Mouse (Mus musculus) lung, embryonic 14.5 days (tissue): ENCODE measurements around the gene Enpp7. TPM values are rescaled to one million over a fixed set of nuclear protein-coding genes. Genes with fewer than 3 reads are reported as not detected.
A peak's percentile ranks its signal among the peaks of the same experiment; 100 is the strongest.

Experiments used
- ATAC-seq: fragments of 200-750 bp; cut with Nextera tagmentation; 2 replicates; pipeline ENCODE4 v1.8.0; 2017; ENCODE audit warnings: mild to moderate bottlenecking, moderate TSS enrichment, moderate library complexity; ENCODE audit not compliant: insufficient read depth
- DNase-seq: peaks from one replicate; pipeline ENCODE4 v3.0.0-alpha.2; 2015
- H3K27ac ChIP-seq: fragments of 300-500 bp; sonication (generic); 2 replicates; pipeline ENCODE4 v1.5.1; 2014; ENCODE audit warnings: low read depth, mild to moderate bottlenecking, moderate library complexity
- H3K27me3 ChIP-seq: fragments of 300-500 bp; sonication (generic); 2 replicates; pipeline ENCODE4 v1.6.1; 2014; ENCODE audit warnings: low read length, control low read depth; ENCODE audit not compliant: insufficient read depth
- H3K36me3 ChIP-seq: fragments of 300-500 bp; sonication (generic); 2 replicates; pipeline ENCODE4 v1.6.1; 2014; ENCODE audit warnings: control low read depth; ENCODE audit not compliant: insufficient read depth
- H3K4me1 ChIP-seq: fragments of 300-500 bp; sonication (generic); 2 replicates; pipeline ENCODE4 v1.6.1; 2014; ENCODE audit warnings: antibody characterized with exemption, control low read depth; ENCODE audit not compliant: insufficient read depth
- H3K4me2 ChIP-seq: fragments of 300-500 bp; sonication (generic); 2 replicates; pipeline ENCODE4 v1.6.1; 2014; ENCODE audit warnings: mild to moderate bottlenecking
- H3K4me3 ChIP-seq: fragments of 300-500 bp; sonication (generic); 2 replicates; pipeline ENCODE4 v1.5.1; 2014; ENCODE audit warnings: low read depth, low read length
- H3K9ac ChIP-seq: fragments of 300-500 bp; sonication (generic); 2 replicates; pipeline ENCODE4 v1.6.1; 2014
- H3K9me3 ChIP-seq: fragments of 300-500 bp; sonication (generic); 2 replicates; pipeline ENCODE4 v1.6.1; 2016; ENCODE audit warnings: low read depth, low read length, control low read depth
- CTCF ChIP-seq: IDR thresholded peaks from 2 replicates; pipeline ENCODE4 v1.5.1; 2016; ENCODE audit warnings: antibody characterized with exemption, low read depth
- WGBS: fragments of 180-500 bp; shearing (Covaris S2); extraction: QIAGEN DNeasy Blood & Tissue Kit; methylation state at CpG from one replicate; pipeline ENCODE4 v1.1.7; 2014; 5-methylcytosine and 5-hydroxymethylcytosine counted together
- polyA plus RNA-seq: library from polyadenylated mRNA; unstranded; fragments of >200 nt; fragmentation: Nextera tagmentation; extraction: Ambion mirVana; gene quantifications from 2 replicates; pipeline ENCODE4 v1.2.1, GENCODE M21; 2014

Enpp7 gene
- polyA plus RNA-seq, 1 experiment from 2014 or later, result not detected

GRCm38 (mm10) chr11:119036447-119036846 lies 48.5 kb downstream of the Enpp7 start:
- Histone ChIP-seq H3K9me3 (no peaks in the 10 kb centered on the region), H3K4me2 (peak overlapping the region; percentile 94), H3K4me3 (peak overlapping the region; percentile 47; the same call in 1 of the 2 replicates), H3K27me3 (peaks cover 59% of the 10 kb centered on the region), H3K9ac (no peak overlapping the region), H3K27ac (no peak overlapping the region), H3K4me1 (peaks cover 14% of the 10 kb centered on the region; the same call in 1 of the 2 replicates), H3K36me3 (peaks cover 9% of the 10 kb centered on the region; the same call in 1 of the 2 replicates)
- no peak for DNase-seq
- TF ChIP-seq CTCF, result no peak
- WGBS, result 6% methylated on average over 15 of the region's 15 CpGs
- ATAC-seq, result no peak

DNA sequence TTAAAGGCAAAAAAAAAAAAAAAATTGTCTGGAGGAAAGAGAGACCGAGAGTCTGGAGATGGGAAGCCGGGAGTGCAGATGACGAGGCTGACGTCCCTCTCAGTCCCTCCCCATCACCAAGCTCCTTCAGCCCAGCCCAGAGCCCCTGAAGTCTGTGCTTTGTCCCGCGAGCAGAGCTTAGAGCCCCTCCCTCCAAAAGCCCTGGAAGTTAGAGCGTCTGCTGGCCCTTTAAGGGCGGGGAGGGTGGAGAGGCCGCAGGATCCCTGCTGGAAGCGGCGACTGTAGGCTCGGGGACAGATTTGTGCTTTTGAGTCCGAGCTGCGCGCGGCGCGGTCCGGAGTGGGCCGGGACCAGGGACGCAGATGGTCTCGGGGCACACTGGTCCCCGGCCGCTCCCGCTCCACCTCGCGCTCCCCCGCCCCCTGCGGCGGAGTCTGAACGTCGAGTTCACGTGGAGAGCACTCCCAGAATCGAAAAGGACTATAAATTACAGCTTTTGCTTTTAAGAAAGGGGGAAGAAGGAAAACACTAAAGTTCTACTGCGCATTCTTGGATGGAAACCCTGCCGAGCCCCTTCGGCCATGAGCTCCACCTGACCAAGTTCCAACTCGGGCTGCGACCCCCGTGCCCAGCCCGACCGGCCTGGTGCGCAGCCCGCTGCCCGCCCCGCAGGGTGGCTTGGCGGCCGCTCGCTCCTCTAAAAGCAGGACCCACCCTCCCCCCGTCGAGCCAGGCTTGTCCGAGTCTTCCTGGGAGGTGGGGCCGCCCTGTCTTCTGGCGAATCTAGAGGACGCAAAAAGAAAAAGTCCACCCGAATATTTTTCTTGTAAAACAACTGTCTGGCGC lies 49.2 kb downstream of the Enpp7 start:
- WGBS, result 2% methylated on average over 57 of the region's 57 CpGs
- TF ChIP-seq CTCF, result no peak
- Histone ChIP-seq H3K9me3 (no peaks in the 10 kb centered on the region), H3K27ac (no peak overlapping the region), H3K9ac (peak overlapping the region; percentile 53), H3K36me3 (peaks cover 9% of the 10 kb centered on the region; the same call in 1 of the 2 replicates), H3K4me1 (peaks cover 20% of the 10 kb centered on the region; the same call in 1 of the 2 replicates), H3K27me3 (peaks cover 66% of the 10 kb centered on the region), H3K4me3 (peak overlapping the region; percentile 47), H3K4me2 (peak overlapping the region; percentile 94)
- DNase-seq, result peak; percentile 65
- no peak for ATAC-seq

DNA sequence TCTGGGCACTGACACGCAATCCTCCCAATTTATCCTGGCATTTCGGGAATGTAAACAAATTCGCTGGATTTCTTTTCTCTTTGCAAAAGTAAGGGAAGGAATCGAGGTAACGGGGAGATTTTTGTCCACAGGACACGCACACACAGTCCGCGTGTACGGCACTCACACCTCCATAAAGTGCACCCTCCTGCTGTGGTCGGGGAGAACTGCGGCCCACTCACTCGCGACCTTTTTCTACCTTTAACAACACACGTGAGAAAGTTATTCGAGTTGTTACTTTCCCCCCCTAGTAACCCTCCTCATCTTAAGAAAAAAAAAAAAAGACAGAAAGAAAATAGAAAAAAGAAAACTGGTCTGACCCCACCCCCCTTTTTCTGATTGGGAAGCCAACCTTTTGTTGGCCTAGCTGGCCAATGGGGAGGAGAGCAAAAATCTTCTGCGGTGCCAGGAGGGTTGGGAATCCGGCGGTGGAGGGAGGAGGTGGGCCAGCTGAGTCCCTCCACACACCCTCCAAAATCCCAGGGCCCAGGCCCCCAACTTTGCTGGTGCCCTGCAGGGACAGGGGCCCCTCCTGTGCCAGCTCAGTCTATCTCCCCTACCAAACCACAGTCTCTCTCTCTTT lies 49.9 kb downstream of the Enpp7 start:
- Histone ChIP-seq H3K27ac (no peak overlapping the region), H3K4me3 (peak overlapping the region; percentile 47), H3K27me3 (peaks cover 73% of the 10 kb centered on the region), H3K9me3 (no peaks in the 10 kb centered on the region), H3K36me3 (peaks cover 9% of the 10 kb centered on the region; the same call in 1 of the 2 replicates), H3K4me1 (peaks cover 20% of the 10 kb centered on the region), H3K9ac (no peak overlapping the region; the same call in 1 of the 2 replicates), H3K4me2 (peak overlapping the region; percentile 94)
- peak; percentile 43 for DNase-seq
- WGBS, result 16% methylated on average over 18 of the region's 18 CpGs
- TF ChIP-seq CTCF, result no peak
- no peak for ATAC-seq

GRCm38 (mm10) chr11:119038744-119039484 lies 50.9 kb downstream of the Enpp7 start:
- H3K4me2 ChIP-seq, result peak overlapping the region; percentile 20; the same call in 1 of the 2 replicates
- ATAC-seq, result no peak
- no peak for DNase-seq
- TF ChIP-seq CTCF, result no peak
- no peaks in the 10 kb centered on the region for H3K9me3 ChIP-seq
- H3K27ac ChIP-seq, result no peak overlapping the region
- peaks cover 82% of the 10 kb centered on the region for H3K27me3 ChIP-seq
- no peak overlapping the region for H3K9ac ChIP-seq
- H3K36me3 ChIP-seq, result peaks cover 9% of the 10 kb centered on the region; the same call in 1 of the 2 replicates
- H3K4me3 ChIP-seq, result 0 out of 2 replicates have a peak overlapping the region, but pooled peaks have one; percentile 6
- peaks cover 20% of the 10 kb centered on the region for H3K4me1 ChIP-seq
- WGBS, result 62% methylated on average over 22 of the region's 22 CpGs

- Histone ChIP-seq H3K4me3 (peak overlapping the region; percentile 78), H3K9me3 (no peaks in the 10 kb centered on the region), H3K4me1 (peaks cover 25% of the 10 kb centered on the region), H3K36me3 (peaks cover 9% of the 10 kb centered on the region; the same call in 1 of the 2 replicates), H3K9ac (peak overlapping the region; percentile 76), H3K27ac (no peak overlapping the region), H3K27me3 (peaks cover 82% of the 10 kb centered on the region), H3K4me2 (peak overlapping the region; percentile 100)
- no peak for TF ChIP-seq CTCF
- 9% methylated on average over 21 of the region's 21 CpGs for WGBS
- DNase-seq, result no peak
- ATAC-seq, result no peak
Observed at GRCm38 (mm10) chr11:119039732-119040512, 51.9 kb downstream of the Enpp7 start.
